Mouse (Mus musculus): ENCODE measurements at regions not wholly inside any gene's neighbourhood (a gene's known extent, or its start where the extent isn't known, plus 50 kb on each side); places are given as distances from the start of the nearest gene placed in this dataset.
A peak's percentile ranks its signal among the peaks of the same experiment; 100 is the strongest.
"Not testable (repeated sequence)": the region's sequence is repeated elsewhere in the genome, so short reads cannot be mapped to it uniquely, and the experiment has no call there.

DNA sequence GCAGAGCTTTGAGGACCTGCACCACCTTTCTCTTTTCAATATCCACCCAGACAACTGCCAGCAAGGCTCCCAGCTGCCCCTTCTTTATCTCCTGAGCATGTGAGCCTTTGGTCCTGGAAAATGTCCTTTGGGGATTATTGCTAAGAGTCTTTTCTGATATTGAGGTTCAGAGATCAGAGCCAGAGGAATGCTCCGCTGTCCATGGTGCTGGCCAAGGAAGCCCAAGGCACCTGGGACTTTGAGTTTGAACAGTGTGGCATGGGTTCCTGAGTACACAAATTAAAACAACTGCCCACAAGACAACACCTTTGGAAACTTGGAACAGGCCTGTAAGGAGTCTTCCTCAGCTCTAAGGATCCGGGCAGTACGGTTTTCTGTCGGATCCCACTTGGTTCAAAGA is 52.6 kb upstream of the Slc28a3 start:
- intact Hi-C loops (cut with DNase I) = no loop called here
- DNase-seq = peak in 1 of 2 experiments; percentile 10

DNA sequence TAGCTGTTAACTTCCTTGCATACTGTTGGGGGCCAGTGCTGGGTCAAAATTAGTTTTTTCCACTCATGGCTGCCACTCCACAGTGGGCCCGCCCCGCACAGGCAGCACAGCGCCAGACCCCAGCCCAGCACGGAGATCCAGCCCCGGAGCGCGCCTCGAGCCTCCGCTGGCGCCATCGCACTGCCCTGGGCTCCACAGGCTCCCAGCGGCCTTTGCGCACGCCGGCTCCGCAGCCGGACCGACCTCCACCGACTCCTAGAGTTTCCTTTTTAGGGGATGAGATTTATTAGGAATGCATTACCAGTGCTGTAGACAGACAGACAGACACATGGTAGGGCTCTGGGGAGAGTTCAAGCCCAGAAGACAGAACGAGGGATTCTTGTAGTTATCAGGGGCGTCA is 58.0 kb upstream of the Slc28a3 start:
- intact Hi-C loops (cut with DNase I) = no loop called here

DNA sequence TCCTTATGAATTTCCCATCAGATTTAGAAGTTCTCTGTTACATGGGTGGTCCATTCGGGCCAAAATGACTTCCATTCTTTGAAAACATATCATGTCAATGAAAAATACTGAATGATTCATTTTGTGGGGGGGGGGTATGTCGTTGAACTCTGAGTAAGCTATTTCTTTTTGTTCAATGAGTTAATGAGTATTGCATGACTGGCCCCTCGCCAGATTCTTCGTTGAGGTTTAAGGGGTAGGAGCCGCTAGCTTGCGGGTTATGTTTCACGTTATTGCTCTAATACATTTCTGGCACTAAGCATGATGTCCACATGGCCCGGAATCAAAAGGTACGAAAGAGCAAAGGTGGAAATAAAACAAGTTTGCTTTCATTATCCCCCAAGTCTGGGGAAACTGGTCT is 59.5 kb upstream of the Slc28a3 start:
- intact Hi-C loops (cut with DNase I) = no loop called here
- DNase-seq = no peak

More for the DNA sequence above, 58.0 kb upstream of the Slc28a3 start:
- no peak for DNase-seq

DNA sequence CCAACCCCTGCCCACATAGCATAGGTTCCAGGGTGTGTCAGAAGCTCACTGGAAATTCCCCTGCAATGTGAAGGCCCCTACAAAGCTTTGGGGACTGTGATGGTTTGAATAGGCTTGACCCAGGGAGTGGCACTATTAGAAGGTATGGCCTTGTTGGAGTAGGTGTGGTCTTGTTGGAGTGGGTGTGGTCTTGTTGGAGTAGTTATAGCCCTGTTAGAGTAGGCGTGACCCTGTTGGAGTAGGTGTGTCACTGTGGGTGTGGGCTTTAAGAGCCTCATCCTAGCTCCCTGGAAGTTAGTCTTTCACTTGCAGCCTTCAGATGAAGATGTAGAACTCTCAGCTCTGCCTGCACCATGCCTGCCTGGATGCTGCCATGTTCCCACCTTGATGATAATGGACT is 64.9 kb upstream of the Slc28a3 start:
- intact Hi-C loops (cut with DNase I); DNase-seq: not testable (repeated sequence)

DNA sequence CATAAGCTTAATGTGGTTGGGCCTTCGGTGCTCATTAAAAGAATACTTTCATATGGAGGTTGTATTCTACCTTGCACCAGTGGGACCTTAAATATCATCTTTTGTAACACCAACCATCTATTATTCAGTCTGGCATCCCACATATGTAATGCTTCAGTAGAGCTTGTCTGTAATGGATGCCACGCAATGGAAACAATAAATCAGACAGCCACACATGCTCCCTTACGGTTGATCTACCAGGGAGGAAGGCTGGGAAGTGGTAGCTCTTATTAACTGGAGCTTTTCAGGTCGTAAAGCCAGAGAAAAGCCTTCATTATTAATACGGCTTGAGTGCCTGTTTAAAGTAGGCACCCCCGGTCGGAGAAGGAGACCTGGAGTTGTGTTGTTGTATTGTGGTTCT is 66.8 kb upstream of the Slc28a3 start:
- no peak for DNase-seq
- intact Hi-C loops (cut with DNase I) = no loop called here

DNA sequence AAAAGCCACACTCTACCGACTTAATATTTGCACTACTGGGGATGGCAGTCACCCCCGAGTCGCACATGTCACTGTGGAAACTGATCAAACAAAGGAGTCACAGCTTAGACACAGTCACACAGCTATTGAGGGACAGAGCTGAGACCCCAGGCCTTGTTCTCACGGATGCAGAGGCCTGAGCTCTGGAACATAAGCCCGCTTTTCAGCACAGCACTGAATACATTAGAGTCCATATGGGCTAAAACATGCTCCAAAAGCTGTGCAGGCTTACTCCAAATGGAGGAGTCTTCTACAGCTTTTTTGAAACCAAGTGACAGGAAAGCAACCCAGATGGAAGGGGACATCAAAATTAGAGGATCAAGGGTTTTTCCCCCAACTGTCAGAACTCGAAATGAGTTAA is 69.0 kb upstream of the Slc28a3 start:
- no peak for DNase-seq
- intact Hi-C loops (cut with DNase I) = no loop called here

DNA sequence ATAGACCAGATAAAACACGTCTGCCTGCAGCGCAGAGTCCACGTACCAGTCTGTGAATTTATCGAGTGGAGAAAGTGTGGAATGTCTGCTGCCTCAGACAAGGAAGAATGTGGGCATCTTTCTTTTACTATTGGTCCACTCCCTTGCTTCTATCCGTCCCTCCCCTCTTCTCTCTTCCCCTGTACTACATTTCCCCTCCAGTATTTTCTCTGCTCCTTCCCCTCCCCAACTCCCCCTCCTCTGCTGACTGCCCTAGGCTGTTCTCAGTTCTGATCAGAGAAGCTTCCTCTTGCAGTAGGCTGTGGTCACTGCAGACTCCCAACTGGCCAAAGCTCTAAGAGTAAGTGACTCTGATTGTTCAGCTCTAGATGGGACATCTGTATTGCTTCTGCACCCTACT is 76.1 kb upstream of the Slc28a3 start:
- DNase-seq = no peak
- intact Hi-C loops (cut with DNase I) = no loop called here

DNA sequence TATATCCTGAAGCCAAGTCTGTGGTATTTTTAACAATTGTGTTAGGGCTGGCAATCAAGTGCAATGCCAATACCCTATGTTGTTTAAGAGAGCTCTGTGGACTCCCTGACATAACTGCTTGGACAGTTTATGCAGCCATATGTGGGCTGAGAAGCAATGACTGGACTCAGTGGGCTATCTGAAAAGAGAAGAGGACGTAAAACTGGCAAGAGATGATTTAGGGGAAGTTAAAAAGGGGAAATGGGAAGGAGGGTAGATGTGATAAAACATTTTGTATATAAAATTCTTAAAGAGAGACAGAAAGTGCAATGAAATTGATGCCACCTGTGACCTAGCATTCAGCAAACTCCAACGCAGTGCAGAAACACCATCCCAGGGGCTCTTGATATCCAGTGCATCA is 76.9 kb upstream of the Slc28a3 start:
- intact Hi-C loops (cut with DNase I) = no loop called here
- DNase-seq = no peak

DNA sequence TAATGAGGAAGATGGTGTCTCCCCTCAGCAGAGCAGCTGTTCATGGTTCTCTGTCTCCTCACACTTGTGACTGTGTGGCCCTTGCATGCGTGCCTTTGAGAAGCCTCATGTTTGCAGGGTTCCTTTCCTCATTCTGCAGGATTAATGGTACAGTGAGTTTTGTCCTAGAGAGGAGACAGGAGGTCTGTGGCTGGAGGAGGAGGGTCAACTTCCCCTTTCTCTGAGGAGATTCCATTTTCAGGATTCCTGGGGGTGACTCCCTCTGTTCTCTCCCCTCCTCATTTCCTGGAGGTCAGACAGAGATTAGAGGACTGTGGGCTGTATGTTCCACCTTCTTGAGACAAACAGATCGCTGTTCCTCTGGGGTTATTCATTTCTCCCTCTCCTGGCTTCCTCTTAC is 77.6 kb upstream of the Slc28a3 start:
- no peak for DNase-seq
- intact Hi-C loops (cut with DNase I) = no loop called here

DNA sequence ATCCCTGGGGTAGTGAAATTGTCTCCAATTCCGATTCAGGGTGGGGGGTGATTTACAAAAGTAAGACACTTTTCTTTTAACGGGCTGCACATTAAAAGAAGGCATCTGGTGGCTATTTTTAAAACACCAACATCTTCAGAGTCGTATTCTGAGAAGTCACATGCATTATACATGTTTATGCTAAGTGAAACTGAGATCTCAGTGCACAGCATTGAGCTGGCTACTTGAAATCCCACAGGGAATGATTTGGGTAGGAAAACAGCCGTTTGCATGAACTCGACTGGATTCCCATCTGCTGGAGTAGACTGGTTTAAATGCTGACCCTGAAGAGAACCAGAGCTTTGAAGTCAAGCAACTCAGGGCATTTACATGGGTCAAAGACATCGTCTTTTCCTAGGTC is 84.0 kb upstream of the Slc28a3 start:
- no peak for DNase-seq
- intact Hi-C loops (cut with DNase I) = no loop called here

DNA sequence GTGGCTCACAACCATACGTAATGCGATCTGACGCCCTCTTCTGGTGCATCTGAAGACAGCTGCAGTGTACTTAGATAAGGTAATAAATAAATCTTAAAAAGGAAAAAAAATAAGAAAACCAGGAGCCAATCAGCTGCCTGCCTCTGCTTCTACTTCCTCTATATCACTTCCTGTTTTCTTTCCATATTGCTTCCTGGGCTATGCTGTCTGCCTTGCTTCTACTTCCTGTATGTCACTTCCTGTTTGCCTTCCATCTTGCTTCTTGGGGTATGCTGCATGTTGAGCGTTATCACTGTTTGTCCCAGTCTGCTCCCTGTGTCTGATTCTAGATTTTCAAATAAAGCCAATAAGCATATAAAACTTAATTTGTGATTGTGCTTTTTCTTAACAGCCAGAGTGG is 85.3 kb upstream of the Slc28a3 start:
- DNase-seq = no peak
- intact Hi-C loops (cut with DNase I) = no loop called here

DNA sequence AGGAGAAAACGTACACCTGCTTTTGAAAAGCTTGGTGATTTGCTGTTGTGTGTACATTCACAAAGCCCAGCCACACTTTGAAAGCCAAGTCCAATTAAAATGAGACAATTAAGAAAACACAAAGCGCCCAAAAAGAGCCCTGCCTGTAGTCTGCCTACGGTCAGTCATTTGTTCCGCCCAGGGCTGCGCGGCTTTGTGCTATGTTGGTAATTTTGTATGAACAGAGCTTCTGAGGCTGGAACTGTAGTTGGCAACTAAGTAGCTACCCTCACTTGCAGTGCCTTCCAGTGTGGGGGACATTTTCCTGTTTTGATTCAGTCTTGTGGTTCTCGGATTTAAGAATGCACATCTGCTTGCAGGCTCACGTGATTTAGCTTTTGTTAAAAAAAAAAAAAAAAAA is 89.3 kb upstream of the Slc28a3 start:
- intact Hi-C loops (cut with DNase I) = no loop called here
- DNase-seq = no peak

DNA sequence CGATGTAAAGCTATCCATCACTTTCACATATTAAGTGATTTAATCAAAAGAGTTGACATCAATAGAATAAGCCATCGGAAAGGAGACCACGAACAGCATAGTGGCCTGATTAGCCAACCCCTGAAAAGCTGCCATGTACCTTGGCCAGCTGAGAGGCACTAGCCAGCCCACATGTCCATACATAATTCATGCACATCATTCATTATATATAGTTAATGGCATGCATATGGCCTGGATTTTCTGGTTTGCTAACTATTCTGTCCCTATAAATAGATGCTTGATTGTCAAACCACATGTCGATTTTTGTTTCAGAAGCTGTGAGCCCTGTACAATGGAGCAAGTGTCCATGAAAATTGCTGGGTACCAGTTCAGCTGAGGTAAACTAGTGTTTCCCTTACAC is 93.5 kb upstream of the Slc28a3 start:
- no peak for DNase-seq
- intact Hi-C loops (cut with DNase I) = no loop called here

DNA sequence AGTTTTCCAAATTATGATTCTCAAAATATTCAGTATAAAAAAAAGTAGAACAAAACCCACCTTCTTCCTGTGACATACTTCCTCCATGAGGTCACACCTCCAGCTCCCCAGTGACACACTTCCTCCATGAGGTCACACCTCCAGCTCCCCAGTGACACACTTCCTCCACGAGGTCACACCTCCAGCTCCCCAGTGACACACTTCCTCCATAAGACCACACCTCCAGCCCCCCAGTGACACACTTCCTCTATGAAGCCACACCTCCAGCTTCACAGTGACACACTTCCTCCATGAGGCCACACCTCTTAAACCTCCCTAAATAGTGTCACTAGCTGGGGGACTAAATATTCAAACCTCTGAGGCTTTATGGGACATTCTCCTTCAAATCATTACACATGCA is 89.8 kb upstream of the Ntrk2 start:
- DNase-seq = no peak
- intact Hi-C loops (cut with DNase I) = no loop called here

DNA sequence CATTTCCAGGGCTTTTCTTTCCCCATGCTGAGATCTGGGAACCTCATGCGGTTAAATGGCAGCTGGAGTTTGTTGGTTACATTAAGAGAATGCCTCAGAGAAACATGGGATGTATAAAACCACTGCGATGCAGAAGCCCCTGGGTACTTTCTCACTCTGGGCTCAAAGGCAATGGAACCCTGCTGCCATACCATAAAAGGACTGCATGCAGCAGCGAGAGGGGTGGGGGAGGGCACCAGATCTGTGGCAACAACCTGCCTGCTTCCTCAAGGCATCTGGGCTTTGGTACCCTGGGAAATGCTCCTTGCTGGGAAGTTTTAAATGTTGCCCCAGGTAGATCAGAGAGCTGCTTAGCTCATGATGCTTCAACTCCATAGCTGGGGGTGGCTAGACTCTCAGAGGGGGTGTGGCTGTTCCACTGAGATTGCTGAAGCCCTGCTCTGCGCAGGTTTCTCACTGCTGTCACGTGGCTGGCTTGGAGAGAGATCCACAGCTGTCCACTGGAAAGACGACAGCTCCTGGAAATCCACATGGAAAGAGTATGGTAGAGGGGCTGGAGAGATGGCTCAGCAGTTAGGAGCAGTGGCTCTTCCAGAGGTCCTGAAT is 75.8 kb upstream of the Ntrk2 start:
- intact Hi-C loops (cut with DNase I) = no loop called here
- DNase-seq = no peak

DNA sequence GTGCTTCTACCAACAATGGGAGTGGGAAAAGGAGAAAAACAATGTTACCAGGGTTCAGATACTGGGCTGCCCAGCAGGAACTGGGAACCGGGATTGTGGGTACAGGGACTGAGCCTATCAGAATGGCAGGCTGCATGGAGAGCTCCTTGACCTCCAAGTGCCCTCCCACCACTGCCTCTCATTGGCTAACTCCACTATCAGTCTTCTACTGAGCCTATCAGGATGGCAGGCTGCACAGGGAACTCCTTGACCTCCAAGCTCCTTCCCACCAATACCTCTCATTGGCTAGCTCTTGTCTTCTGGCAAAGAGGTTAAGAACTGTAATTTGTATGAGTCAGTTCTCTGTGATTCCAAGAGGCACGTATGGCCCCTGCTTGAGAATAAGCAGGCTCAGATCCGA is 73.6 kb upstream of the Ntrk2 start:
- intact Hi-C loops (cut with DNase I) = no loop called here

DNA sequence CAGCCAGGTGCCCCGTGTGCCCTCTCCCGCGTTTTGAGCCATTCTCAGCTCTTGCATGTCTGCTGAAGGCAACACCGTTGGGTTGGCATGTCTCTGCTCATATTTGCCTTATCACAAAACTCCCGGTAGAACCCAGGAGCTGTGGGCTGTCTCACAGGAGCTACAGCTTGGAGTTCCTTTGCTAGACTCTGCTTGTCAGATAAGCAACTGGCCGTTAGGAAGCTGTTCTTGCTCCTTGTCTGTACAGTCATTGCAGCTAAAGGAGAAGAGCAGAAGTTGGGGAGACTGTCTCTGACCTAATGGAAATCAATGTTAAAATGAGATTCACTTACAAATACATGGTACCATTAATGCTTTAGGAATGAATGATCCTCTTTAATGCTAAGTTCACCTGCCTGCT is 72.8 kb upstream of the Ntrk2 start:
- DNase-seq = no peak
- intact Hi-C loops (cut with DNase I) = no loop called here

More for the DNA sequence above, 73.6 kb upstream of the Ntrk2 start:
- no peak for DNase-seq

DNA sequence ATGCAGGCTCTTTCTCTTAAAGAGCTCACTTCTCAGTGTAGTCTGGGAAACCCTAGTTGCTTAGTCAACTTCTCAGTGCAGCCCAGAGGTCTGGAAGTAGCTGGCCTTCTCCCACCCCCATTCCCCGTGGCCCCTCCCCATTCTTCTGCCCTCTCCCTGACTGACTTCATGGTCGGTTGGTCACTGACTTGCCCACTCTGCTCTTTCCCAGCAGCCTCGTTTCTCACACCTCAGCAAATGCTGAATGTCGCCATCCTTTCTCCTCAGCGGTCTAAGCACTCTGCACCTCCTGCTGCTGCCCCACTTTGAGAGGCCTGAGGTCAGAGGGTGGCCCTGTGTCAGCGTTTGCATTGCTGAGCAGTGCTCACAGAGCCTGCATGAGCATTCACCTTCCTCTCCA is 70.8 kb upstream of the Ntrk2 start:
- no peak for DNase-seq
- intact Hi-C loops (cut with DNase I) = no loop called here

DNA sequence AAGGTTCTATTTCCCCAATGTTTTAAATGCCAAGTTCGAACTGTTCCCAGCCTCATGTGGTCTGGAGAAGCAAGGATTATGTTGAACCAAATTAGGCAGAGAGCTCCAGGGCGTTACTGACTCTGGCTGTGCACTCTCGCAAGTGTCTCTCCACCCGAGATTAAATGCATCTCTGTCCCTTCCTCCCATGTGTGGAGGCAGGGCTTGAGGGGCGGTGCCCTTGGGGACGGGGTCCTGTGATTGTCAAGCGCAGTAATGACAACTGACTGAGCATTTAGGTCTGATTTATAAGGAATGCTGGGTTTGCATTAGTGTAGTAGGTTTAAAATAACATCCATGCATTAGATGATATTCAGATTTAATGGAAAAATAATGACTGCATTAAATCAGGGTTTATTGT is 65.6 kb upstream of the Ntrk2 start:
- no peak for DNase-seq
- intact Hi-C loops (cut with DNase I) = no loop called here

DNA sequence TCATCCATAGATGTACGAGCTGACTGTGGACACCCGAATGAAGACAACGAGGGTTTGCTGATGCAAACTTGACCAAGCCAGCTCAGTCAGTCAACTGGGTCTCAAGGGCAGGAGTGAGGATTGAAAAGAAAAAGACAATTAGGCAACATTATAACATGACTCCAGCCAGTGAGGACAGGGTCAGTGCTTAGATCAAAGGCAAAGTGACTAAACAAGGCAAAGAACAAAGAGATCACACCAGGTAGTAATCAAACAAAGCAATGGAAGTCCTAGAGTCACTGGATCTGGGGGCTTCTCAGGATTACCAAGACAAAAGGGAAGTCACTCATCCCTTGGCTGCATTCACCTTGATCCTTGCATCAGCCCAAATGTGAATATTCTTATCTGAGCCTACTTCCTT is 60.3 kb upstream of the Ntrk2 start:
- DNase-seq = no peak
- intact Hi-C loops (cut with DNase I) = no loop called here

DNA sequence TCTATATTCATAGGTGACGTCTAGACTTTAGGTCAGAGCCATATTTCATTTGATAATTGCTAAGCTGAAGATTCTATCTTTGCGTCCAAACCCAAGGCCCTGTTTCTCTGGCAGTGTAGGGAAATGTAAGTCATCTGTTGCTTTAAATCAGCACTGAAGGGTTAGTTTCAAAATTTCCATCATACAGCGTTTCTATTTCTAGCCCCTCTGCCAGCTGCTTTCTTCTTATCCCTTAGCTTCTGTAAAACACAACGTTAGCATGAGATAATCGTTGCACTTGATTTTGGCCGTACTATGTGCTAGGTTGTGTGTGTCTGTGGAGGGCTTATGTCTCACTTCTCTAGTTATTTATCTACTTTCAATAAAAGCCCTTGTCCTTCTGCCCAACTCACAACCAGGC is 58.7 kb upstream of the Ntrk2 start:
- DNase-seq = no peak
- intact Hi-C loops (cut with DNase I) = no loop called here

DNA sequence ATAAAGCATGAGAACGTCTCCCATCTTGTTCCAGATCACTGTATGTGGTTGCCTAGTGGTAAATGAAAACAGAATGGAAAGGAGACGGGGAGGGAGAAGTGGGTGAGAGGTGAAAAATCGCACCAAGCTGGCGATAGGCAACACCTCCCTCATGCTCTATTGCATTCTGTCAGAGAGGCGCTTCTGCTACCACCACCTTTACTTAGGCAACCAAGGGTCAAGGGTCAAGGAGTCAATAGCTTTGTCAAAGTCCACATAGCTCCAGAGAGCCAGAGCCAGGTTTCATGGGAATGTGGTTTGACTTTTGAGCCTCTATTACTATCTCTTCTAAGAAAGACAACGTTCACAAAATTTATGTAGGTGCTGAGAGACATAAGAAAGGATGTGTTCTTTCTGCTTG is 50.2 kb upstream of the Ntrk2 start:
- intact Hi-C loops (cut with DNase I) = no loop called here

More for the DNA sequence above, 50.2 kb upstream of the Ntrk2 start:
- DNase-seq = no peak

Data from heart, postnatal 36 days (tissue).